8 mouse cellular contexts compared by ENCODE assay signal in genomic region chr3:34649726-34650620, GRCm38 (mm10). TPM values are rescaled to one million over a fixed set of nuclear protein-coding genes. Genes with fewer than 3 reads are reported as not detected.
DNase-seq lines count a peak whose midpoint lies in the region; ATAC-seq and TF ChIP-seq lines count a peak whose summit lies in the region.

TSS of gene Sox2 (plus strand) at chr3:34650405.

- H3K36me3 ChIP-seq in E14TG2a.4 (ENCODE audit: insufficient read depth, low read length), result peaks cover 40% of the 10 kb centered on the region
- H3K36me3 ChIP-seq in forebrain, embryonic 10.5 days (replicated peaks), result peaks cover 28% of the 10 kb centered on the region
- H3K36me3 ChIP-seq in hindbrain, embryonic 15.5 days, result no peaks in the 10 kb centered on the region
- H3K36me3 ChIP-seq in lung, postnatal 0 days (ENCODE audit: insufficient read depth, low read length), result no peaks in the 10 kb centered on the region

- peak; percentile 68 for DNase-seq in adrenal gland, postnatal 14 days
- peak; percentile 90 for DNase-seq in forebrain, embryonic 10.5 days (ENCODE audit: extremely low spot score, low spot score)
- peak; percentile 73 for DNase-seq in left cerebral cortex, adult 11 months (ENCODE audit: low spot score)
- peak; percentile 62 for DNase-seq in lung, postnatal 0 days (ENCODE audit: low spot score)
- peak; percentile 67 to 74 for DNase-seq in right cerebral cortex, postnatal 36 days (ENCODE audit: low spot score in 2 of 2)
- no peak for DNase-seq in spleen, adult 12 weeks (ENCODE audit: low spot score)

- TF ChIP-seq CTCF in E14TG2a.4 (conservative IDR thresholded peaks at IDR 0.05; ENCODE audit: low read length), result no peak
- no peak for TF ChIP-seq CTCF in lung, postnatal 0 days (IDR thresholded peaks at IDR 0.05)

- H3K4me1 ChIP-seq in E14TG2a.4 (replicated peaks; ENCODE audit: low read depth, low read length), result peaks cover 37% of the 10 kb centered on the region
- H3K4me1 ChIP-seq in forebrain, embryonic 10.5 days, result peaks cover 47% of the 10 kb centered on the region
- peaks cover 31% of the 10 kb centered on the region for H3K4me1 ChIP-seq in hindbrain, embryonic 15.5 days (replicated peaks)
- H3K4me1 ChIP-seq in lung, postnatal 0 days (ENCODE audit: insufficient read depth, low read depth, low read length), result peaks cover 3% of the 10 kb centered on the region; the same call in 1 of the 2 replicates

- H3K9ac ChIP-seq in hindbrain, embryonic 15.5 days, result peak within 1 kb of the TSS; percentile 60
- H3K9ac ChIP-seq in lung, postnatal 0 days (replicated peaks; ENCODE audit: low read depth), result no peak within 1 kb of the TSS

- peak within 1 kb of the TSS; percentile 62 for H3K4me2 ChIP-seq in hindbrain, embryonic 15.5 days
- peak within 1 kb of the TSS; percentile 52 for H3K4me2 ChIP-seq in lung, postnatal 0 days (replicated peaks; ENCODE audit: low read depth, low read length)

- peak within 1 kb of the TSS; percentile 98 for H3K4me3 ChIP-seq in E14TG2a.4 (replicated peaks; ENCODE audit: low read length)
- H3K4me3 ChIP-seq in forebrain, embryonic 10.5 days, result peak within 1 kb of the TSS; percentile 79
- H3K4me3 ChIP-seq in hindbrain, embryonic 15.5 days, result peak within 1 kb of the TSS; percentile 46
- peak within 1 kb of the TSS; percentile 39 for H3K4me3 ChIP-seq in lung, postnatal 0 days (ENCODE audit: low read depth, low read length)

- H3K27ac ChIP-seq in forebrain, embryonic 10.5 days, result peak within 1 kb of the TSS; percentile 99
- H3K27ac ChIP-seq in hindbrain, embryonic 15.5 days (replicated peaks), result peak within 1 kb of the TSS; percentile 87
- H3K27ac ChIP-seq in lung, postnatal 0 days (ENCODE audit: low read length), result no peak within 1 kb of the TSS

- ATAC-seq in hindbrain, embryonic 15.5 days (ENCODE audit: low FRiP score, low read depth), result peak; percentile 89
- peak; percentile 84 for ATAC-seq in lung, postnatal 0 days

- TF ChIP-seq EP300 in lung, postnatal 0 days (IDR thresholded peaks at IDR 0.05), result no peak

- no peaks in the 10 kb centered on the region for H3K27me3 ChIP-seq in E14TG2a.4 (ENCODE audit: insufficient read depth, low read length)
- peaks cover 74% of the 10 kb centered on the region for H3K27me3 ChIP-seq in forebrain, embryonic 10.5 days (ENCODE audit: poor library complexity, severe bottlenecking)
- H3K27me3 ChIP-seq in hindbrain, embryonic 15.5 days, result peaks cover 43% of the 10 kb centered on the region
- H3K27me3 ChIP-seq in lung, postnatal 0 days (replicated peaks; ENCODE audit: insufficient read depth, low read length), result peaks cover 86% of the 10 kb centered on the region

- under 1% methylated on average over 86 of the region's 86 CpGs for WGBS in forebrain, embryonic 10.5 days
- WGBS in hindbrain, embryonic 15.5 days, result under 1% methylated on average over 86 of the region's 86 CpGs
- 1% methylated on average over 68 of the region's 86 CpGs for WGBS in lung, postnatal 0 days

- no peaks in the 10 kb centered on the region for H3K9me3 ChIP-seq in E14TG2a.4 (ENCODE audit: low read length)
- H3K9me3 ChIP-seq in forebrain, embryonic 10.5 days, result no peaks in the 10 kb centered on the region
- no peaks in the 10 kb centered on the region for H3K9me3 ChIP-seq in hindbrain, embryonic 15.5 days
- H3K9me3 ChIP-seq in lung, postnatal 0 days (ENCODE audit: low read length), result no peaks in the 10 kb centered on the region

RNA-seq across cellular contexts. Expression of gene Sox2, which starts in this region (rescaled TPM):
- total RNA-seq in adrenal gland, postnatal 14 days (2021), result 0.63 and 0.75 TPM in 2 replicates
- 29.2 and 29.3 TPM in 2 replicates for polyA plus RNA-seq in forebrain, embryonic 10.5 days (2016; fragmentation: Nextera tagmentation; extraction: Ambion mirVana)
- polyA plus RNA-seq in hindbrain, embryonic 15.5 days (2015; fragmentation: Nextera tagmentation; extraction: Ambion mirVana), result 18.3 and 19.2 TPM in 2 replicates
- 2.8 and 3.2 TPM in 2 replicates for polyA plus RNA-seq in lung, postnatal 0 days (2015; fragmentation: Nextera tagmentation; extraction: Ambion mirVana)

Comparison
In these comparisons a context has a peak if more than half of its experiments do, and no peak if none do; other contexts are left out.
1. Peak in DNase-seq in adrenal gland, postnatal 14 days; RNA of the gene not detected or under 1 TPM.
2. H3K4me3 ChIP-seq: peak in every context shown above with its lines; median percentile 98 in E14TG2a.4; 79 in forebrain, embryonic 10.5 days; 46 in hindbrain, embryonic 15.5 days; 39 in lung, postnatal 0 days.